Mouse (Mus musculus) monocyte, adult 5-6 weeks (primary cell): ENCODE measurements around the gene C1qb. TPM values are rescaled to one million over a fixed set of nuclear protein-coding genes. Genes with fewer than 3 reads are reported as not detected.

Experiments
- ATAC-seq: fragments of 153-309, 156-312 bp; replicated peaks from 2 replicates; pipeline ENCODE4 v1.8.0; 2017; ENCODE audit warnings: mild to moderate bottlenecking; ENCODE audit not compliant: low TSS enrichment, insufficient number of reproducible peaks, severe bottlenecking, poor library complexity, low FRiP score
- total RNA-seq: library from RNA; stranded (forward); fragments of 200-1000, 200-491, 200-594 nt; gene quantifications from 3 replicates; pipeline ENCODE4 v1.2.3, GENCODE M21; 2017

Gene C1qb
- total RNA-seq, 1 experiment from 2014 or later: not detected

DNA sequence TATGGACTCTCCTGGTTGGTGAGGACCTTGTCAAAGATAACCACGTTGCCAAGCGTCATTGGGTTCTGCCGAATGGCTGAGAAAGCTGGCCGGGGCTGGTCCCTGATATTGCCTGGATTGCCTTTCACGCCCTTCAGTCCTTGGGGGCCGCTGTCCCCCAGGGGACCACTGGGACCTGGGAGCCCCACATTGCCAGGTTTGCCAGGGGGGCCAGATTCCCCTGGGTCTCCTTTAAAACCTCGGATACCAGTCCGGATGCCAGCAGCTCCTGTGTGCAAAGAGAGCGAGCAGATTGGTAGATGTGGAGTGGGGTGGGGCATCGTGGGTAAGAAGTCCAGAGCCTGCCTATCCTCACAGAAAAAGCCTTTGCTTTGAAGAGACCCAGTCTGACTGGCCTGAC lies 10.5 kb upstream of the C1qb start:
- no peak for ATAC-seq

DNA sequence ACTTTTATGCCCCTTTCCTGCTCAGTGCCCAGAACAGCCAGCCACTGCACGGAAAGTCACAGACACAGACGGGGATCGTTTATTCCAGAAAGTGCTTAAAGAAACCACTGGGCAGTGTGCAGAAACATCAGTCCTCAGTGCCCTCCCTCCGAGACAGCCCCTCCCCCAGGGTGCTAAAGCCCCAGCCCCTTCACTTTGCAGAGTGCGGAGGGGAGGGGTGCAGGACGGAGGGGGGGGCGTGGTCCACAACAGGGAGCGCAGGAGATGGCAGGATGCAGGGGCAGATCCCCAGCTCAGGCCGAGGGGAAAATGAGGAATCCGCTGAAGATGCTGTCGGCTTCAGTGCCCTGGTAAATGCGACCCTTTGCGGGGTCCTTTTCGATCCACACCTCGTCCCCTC lies 9.9 kb upstream of the C1qb start:
- no peak for ATAC-seq

DNA sequence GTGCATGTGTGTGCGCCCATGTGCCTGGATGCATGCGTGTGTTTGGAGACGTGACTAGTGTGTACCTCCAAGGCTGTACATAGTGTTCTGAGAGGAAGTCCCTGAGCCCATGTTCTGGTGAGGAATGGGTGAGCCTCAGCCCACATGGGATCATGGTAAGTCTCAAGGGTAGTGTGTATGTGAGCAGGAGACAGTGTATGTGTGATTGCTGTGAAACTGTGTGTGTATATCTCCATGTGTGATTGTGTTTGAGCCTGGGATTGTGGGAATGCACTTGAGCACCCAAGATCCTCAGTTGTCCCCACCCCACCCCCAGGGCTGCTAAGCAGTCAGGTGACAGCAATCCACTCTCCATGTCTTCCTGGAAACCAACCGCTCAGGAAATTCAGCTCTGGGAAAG lies 8.8 kb upstream of the C1qb start:
- ATAC-seq: no peak

DNA sequence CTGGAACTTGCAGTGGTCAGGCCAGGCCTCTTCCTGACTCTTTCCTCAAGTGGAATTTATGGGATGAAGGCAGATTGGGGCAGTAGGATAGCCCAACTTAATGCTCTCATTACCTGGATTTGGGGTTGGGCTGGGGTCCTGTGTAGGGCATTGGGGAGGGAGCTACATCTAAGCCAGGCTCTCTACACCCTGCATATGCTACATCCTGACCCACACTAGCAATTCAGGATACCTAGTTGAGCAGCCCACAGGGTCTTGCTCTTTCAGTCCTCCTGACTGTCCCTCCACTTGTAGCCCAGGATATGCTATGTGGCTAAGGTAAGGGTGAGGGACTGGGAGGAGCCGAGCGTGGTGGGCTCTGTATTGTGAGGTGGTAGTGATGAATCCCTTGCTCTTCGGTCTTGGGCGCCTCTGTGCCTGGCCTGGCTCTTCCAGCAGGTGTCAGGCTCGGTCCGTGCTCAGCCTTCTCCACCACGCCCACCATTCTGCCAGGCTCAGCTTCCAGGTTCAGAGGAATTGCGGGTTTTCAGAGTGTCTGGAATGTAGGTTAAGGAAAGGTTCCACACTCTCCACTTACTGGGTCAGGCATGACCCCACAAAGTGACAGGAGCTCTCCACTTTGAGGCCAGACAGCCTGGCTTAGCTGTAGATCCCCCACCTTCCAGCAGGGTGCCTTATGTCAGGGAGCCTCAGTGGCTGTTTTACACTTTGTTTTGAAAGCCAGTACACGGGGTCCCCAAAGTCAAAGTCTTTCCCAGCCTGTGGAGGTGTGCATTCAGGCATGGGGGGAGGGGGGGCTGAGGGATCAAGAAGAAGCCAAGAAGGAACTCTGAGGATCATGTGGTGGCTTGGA lies 7.9 kb upstream of the C1qb start:
- ATAC-seq: no peak

DNA sequence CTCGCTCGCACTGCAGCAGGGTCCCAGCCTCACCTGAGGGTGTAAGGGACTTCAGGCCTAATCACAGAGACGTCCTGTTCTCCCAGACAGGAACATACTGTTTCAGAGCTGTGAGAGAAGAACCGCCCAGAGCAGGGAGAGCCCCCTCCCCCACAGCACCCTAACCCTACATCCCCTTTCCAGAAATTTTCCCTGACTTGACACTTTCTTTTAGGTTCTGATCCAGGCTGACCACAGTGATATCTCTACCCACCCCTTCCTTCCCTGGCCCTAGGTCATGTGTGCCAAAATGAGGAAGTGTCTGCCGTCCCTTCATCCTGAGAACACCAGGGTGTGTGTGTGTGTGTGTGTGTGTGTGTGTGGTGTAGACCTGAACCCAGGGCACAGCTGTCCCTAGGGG lies 6.8 kb upstream of the C1qb start, which contains the start of gene C1qc:
Gene C1qc, minus strand, starts transcription at position 255 of the 400 bp plus-strand sequence.
- ATAC-seq: no peak

DNA sequence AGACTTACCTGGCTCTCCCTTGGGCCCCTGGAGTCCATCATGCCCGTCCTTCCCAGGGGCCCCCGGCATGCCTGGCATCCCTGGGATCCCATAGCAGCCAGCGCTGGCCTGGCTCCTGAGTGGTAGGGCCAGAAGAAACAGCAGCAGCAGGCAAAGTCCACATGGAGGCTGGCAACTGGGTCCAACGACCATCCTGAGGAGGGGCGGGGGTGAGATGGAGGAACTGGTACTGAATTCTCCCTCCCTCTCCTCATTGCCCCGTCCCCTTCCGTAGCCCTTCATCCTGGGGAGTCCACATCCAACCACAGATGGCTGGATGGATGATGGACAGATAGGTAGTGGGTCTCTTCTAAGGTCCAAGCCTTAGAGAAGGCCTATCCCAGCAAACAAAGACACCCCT lies 6.4 kb upstream of the C1qb start:
- no peak for ATAC-seq

DNA sequence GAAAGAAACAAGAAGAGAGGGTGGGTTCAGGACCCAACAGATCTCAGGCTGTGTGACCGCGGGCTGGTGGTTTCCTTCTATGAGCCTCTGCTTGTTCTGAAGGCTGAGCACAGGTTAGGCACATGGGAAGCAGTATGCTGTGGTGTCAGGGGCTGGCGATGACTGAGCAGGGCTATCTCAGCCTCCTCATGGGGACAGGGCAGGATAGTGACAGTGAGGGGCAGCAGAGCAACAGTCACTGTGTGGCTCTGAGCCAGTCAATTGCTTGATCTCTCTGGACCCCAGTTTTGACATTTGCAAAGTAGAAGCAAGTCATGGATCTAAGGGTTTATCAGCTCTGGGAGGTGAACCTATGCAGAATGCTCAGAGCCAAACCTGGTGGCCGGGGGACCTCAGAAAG lies 5.1 kb upstream of the C1qb start:
- no peak for ATAC-seq

DNA sequence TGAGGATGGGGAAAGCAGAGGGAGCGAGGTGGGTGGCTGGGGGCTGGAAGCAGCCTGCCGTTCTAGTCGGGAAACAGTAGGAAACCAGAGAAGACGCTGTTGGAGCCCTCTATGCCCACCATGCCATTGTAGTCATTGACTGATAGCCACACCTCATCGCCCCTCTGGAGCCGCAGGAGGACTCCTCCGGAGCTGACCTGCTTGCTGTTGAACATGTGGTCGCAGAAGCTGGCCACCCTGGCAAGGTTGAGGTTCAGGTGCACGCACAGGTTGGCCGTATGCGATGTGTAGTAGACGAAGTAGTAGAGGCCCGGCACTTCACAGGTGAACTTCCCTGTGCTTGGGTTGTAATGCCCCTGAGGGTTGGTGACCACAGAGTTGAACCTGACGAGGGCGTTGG lies 4.0 kb upstream of the C1qb start:
- no peak for ATAC-seq

DNA sequence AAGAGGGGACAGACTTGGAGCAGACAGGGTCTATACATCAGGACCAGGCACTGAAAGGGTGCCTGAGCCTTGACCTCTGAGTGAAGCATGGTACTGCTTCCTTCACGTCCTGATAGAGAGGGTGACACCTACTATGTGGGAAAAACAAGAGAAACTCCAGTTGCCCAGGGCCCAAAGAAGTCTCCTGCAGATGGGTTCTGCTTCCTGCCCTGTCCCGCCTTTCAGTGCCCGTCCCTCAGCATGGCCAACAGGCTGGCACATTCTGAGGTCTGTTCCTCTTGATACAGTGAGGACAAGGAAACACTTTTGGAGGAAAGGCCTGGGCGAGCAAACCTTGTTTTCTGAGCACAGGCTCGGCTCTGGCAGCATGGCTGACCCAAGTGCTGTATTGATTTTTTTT lies 1.7 kb upstream of the C1qb start:
- ATAC-seq: no peak

DNA sequence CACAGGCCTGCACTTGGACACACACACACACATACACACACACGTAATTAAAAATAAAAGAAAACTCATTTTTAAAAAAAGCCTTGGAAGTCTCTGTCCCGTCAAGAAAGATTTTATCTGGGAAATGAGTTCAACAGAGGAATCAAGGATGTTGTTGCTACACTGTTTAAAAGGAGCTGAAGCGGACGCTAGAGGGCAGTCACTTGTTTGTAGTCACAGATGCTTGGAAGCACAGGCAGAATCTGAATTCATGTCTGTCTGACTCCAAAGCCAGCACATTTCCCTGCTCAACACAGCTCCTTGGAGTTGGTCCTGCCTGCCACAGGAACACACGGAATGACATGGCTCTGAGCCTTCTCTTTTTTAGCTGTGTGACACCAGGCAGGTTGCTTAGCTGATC lies 7.4 kb downstream of the C1qb start:
- ATAC-seq: no peak

DNA sequence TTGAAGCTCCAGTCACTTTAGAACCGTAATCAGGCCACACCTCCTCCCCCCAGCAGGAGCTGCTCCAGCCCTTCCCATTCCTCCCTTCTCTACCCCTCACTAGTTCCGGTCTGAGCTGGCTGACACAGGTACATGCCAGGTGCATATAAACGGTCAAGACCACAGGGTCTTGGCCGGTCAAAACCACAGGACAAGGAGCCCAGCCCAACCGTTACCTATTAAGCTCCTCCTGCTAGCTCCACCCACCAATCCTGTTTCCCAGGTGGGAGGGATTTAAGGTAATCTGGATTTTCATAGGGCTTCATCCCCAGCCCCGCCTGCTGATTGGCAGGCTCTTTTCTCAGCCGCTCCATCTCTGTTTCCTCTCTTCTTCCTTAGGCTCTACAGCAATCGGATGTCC lies 7.8 kb downstream of the C1qb start:
- no peak for ATAC-seq

DNA sequence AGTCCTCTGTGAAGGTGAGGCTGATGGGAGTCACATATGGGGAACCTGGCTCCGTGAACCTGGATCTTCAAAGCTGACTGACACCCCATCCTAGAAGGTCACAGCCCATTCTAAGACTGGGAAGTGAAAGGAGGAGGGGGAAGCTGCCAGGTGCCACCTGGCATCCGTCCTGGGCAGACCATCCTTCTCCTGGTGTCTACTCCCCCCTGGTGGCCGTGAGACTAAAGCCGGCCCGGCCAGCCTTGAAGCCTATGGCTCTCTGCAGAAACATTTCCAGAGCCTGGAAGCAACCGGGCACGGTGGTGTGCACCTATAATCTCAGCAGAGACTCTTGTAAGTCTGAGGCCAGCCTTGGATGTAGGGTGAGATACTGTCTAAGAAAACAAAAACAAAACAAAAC lies 9.0 kb downstream of the C1qb start:
- ATAC-seq: no peak

DNA sequence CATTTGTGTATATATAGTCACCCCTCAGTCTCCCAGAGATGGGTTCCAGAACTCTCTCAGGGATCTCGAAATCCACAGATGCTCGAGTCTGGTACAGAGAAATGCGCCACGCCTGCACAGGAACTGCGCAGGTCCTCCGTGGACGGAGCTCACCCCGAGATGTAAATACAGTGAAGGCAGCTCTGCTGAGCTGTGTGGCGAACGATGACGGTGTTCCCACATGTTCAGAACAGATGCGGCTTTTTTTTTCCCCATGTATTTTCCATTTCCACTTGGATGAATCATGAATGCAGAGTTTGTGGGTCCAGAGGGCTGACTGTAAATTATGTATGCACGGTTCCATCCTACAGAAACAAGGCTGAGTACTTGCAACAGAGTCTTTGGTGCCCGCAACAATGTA lies 11.0 kb downstream of the C1qb start:
- no peak for ATAC-seq

DNA sequence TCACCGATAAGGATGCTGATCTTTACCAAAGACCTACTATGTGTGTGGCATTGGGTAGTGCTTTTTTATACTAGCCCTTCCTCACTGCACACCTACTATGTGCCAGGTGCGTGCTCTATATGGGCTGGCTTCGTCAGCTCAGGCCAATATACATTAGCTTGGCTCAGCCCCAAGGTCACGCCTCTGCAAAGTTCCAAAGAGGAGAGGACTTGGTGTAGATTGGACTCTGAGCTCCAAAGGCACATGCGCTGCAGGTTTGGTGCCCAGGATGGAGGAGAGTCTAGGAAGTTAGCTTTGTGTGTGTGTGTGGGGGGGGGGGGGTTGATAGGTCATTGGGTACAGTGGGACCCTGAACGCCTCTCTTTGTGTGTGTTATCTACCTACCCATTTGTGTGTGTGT lies 17.6 kb downstream of the C1qb start:
- ATAC-seq: no peak

DNA sequence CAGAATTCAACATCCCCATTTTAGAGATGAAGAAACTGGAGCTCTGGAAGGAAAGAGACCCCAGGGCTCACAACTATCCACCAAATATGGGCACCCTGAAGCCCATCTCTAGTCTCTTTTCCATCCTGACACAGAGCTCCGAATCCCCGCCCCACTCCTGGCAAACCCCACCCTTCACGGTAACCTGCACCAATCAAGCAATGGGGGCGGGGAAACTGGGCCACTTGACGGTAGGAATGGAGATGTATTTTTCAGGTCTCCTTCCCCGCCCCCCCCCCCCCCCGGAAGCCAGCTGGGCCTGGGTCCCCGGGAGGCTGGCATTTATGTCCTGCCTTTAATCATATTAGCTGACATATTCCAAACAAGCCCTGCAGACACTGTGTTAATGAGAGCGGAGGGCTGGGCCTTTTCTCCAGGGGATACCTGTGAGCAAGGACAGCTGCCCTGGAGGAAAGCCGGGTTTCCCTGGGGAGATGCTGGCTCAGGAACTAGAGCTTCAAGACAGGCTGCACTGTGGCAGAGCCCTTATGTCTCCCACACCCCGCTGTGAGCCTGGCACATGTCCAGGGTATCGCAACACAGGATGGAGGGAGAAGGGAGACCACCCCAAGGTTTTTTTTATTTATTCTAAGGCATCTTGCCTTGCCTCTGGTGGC lies 18.2 kb downstream of the C1qb start:
- no peak for ATAC-seq

DNA sequence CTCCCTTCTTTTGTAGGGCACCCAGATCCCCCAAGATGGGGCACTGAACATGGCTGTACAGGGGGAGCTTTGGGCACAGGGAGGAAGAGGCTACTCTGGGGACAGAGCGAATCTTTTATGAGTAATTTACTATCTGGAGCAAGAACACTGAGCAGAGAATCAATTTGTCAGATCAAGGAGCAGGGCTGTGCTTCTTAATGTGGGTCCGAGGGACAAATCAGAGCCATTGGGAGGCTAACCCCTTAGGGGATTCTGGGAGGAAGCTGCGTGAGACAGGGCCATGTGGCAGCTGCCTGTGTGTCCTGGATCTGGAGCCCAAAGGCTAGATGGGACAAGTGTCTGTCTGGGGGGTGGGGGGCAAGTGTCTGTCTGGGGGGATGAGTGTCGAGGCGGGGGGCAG lies 20.5 kb downstream of the C1qb start:
- no peak for ATAC-seq

DNA sequence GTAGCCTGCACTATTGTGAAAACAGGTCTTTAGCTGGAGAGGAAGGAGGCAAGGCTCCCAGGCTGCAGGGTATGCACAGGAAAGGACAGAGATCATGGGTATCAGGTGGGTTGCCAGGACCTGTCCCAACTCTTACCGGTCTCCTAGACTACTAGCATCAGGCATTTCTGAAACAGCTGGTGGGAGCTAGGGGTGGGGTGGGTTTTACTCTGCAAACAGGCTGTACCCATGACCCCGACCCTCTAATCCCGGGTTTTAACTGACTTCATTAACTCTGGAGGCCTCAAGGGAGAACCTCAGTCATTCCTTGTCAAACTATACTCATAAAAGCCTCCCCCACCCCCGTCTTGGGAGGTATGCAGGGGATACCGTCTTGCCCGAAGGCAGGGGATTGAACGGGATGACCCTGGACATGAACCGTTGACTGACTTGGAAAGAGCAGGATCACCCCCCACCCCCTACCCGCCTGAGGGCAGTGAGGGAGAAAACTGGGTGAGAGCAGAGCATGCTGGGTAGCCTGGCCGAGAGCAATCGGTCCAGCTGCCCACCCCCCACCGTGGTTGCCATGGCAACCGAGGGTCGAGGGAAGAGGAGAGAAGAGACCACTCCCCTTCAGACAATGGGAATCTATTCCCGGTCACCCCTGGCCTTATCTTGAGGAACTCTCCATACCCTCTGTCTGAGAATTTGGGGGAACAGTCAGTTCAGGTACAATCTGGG lies 21.1 kb downstream of the C1qb start:
- ATAC-seq: no peak

DNA sequence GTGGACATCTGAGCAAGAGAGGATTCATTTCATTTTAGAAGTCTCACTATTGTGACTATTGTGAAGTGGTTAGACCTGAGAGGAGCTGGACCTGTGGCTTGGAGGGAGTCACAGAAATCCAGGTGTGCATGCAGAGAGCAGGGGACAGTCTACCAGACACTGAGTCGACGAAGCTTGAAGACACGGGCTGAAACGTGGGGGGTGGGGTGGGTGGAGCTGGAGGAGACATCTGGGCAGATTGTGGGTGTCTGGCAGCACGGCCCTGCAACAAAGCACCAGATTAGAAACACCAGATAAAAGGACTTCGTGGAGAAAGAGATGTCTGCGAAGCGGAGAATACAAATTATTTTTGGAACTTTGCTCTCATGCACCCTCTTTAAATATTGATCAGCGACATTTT lies 22.5 kb downstream of the C1qb start:
- no peak for ATAC-seq

DNA sequence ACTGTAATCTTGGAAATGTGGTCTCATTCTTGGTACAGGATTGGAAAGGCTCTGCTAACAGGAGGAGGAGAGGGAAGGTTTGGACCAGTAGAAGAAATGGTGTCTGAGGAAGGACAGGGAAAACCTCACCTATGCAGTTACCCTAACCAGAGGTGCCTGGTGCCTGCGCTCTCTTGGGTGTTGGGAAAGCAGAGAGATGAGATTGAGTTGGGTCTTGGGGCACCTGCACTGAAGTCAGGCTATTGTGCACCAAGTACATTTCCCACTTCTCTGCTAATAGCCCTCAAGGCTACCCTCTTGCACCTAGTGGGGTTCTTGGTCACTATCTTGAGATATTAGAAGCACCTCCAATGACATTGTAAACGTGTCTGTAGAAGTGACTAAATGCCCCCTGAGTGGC lies 23.6 kb downstream of the C1qb start:
- no peak for ATAC-seq

DNA sequence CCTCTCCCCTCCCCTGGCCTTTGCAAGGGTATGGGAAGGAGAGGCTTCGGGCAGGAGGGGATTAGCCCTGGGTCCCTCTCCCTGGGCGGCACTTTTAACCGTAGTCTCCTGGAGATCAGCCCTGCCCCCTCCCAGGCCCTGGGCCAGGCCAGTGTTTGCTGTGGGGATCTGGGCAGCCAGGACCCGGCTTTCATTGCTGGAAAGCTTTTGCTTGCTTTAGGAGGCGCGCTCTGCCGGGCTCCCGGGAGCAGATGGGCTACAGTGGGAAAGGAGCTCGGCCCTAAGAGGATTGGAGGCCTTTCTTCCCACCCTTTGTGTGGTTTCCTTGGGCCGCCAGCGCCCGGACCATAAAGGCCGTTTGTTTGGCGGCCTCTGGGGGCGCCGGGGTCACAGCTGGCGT lies 24.2 kb downstream of the C1qb start:
- no peak for ATAC-seq
